Mouse (Mus musculus): ENCODE data around the gene Bmp7.

GRCm38 (mm10) chr2:172831133-172831532 is 109.0 kb downstream of the Bmp7 start:
- peak; percentile 40; the same call in 1 of the 2 replicates for TF ChIP-seq CTCF (IDR thresholded peaks at IDR 0.05; ENCODE audit: low read depth, low read length)
- TF ChIP-seq GATA1 (IDR thresholded peaks at IDR 0.05; ENCODE audit: borderline replicate concordance, low read length), result no peak
- TF ChIP-seq POLR2AphosphoS5 (IDR thresholded peaks at IDR 0.05; ENCODE audit: insufficient replicate concordance, low read depth, low read length), result no peak
- TF ChIP-seq GATA2 (IDR thresholded peaks at IDR 0.05; ENCODE audit: borderline replicate concordance, low read depth, low read length), result no peak

Data from G1E (cell line).